Mouse (Mus musculus): ENCODE data around the gene Galnt14.

GRCm38 (mm10) chr17:73658731-73659445 lies 51.4 kb downstream of the Galnt14 start:
- no peak for TF ChIP-seq CTCF (conservative IDR thresholded peaks at IDR 0.05; ENCODE audit: low read length)
- no peak for TF ChIP-seq POU5F1 (IDR thresholded peaks at IDR 0.05; ENCODE audit: borderline replicate concordance, low read length)
- TF ChIP-seq NANOG (IDR thresholded peaks at IDR 0.05; ENCODE audit: borderline replicate concordance, low read length): no peak

Measured in E14TG2a.4 (cell line).